Mouse (Mus musculus) telencephalon, adult 2 months (tissue): ENCODE measurements around the gene Gm11487.
"Not testable (repeated sequence)": the region's sequence is repeated elsewhere in the genome, so short reads cannot be mapped to it uniquely, and the experiment has no call there.

ENCODE experiments used
- DNase-seq: peaks from one replicate; pipeline ENCODE4 v3.0.0-alpha.2; 2011; ENCODE audit warnings: low read depth, low spot score

Gene Gm11487

GRCm38 (mm10) chr4:73404972-73405371, at the start of gene Gm11487:
Gene Gm11487, minus strand, starts transcription at chr4:73405072.
- not testable (repeated sequence) for DNase-seq

GRCm38 (mm10) chr4:73444715-73445114, 39.8 kb upstream of the Gm11487 start:
- no peak for DNase-seq

GRCm38 (mm10) chr4:73442568-73442967, 37.7 kb upstream of the Gm11487 start:
- DNase-seq: no peak

- DNase-seq: peak; percentile 6
Observed at GRCm38 (mm10) chr4:73425903-73426302, 21.0 kb upstream of the Gm11487 start.

GRCm38 (mm10) chr4:73423049-73423448, 18.2 kb upstream of the Gm11487 start:
- no peak for DNase-seq

GRCm38 (mm10) chr4:73366534-73366933, 38.3 kb downstream of the Gm11487 start:
- DNase-seq: no peak
